Mouse (Mus musculus) limb, embryonic 14.5 days (tissue): ENCODE results near the gene Bcap29. TPM values are rescaled to one million over a fixed set of nuclear protein-coding genes. Genes with fewer than 3 reads are reported as not detected.
"Not testable (repeated sequence)": the region's sequence is repeated elsewhere in the genome, so short reads cannot be mapped to it uniquely, and the experiment has no call there.

ENCODE experiments used
- ATAC-seq: fragments of 200-750 bp; cut with Nextera tagmentation; 2 replicates; pipeline ENCODE4 v1.8.0; 2017; ENCODE audit warnings: low read depth, moderate number of reproducible peaks, moderate TSS enrichment; ENCODE audit not compliant: low FRiP score
- DNase-seq: peaks from one replicate; pipeline ENCODE4 v3.0.0-alpha.2; 2015; ENCODE audit warnings: low spot score
- H3K27ac ChIP-seq: fragments of 300-500 bp; sonication (generic); replicated peaks from 2 replicates; pipeline ENCODE4 v1.5.1; 2014; ENCODE audit warnings: low read depth, mild to moderate bottlenecking, low read length, moderate library complexity, mixed read lengths
- H3K27me3 ChIP-seq: fragments of 300-500 bp; sonication (generic); 2 replicates; pipeline ENCODE4 v1.6.1; 2014; ENCODE audit warnings: low read length, mixed read lengths; ENCODE audit not compliant: control insufficient read depth, insufficient read depth
- H3K36me3 ChIP-seq: fragments of 300-500 bp; sonication (generic); 2 replicates; pipeline ENCODE4 v1.6.1; 2014; ENCODE audit warnings: mild to moderate bottlenecking, low read length, moderate library complexity, mixed read lengths; ENCODE audit not compliant: control insufficient read depth, insufficient read depth
- H3K4me1 ChIP-seq: fragments of 300-500 bp; sonication (generic); 2 replicates; pipeline ENCODE4 v1.6.1; 2014; ENCODE audit warnings: antibody characterized with exemption, low read length, mixed read lengths; ENCODE audit not compliant: control insufficient read depth, insufficient read depth
- H3K4me2 ChIP-seq: fragments of 300-500 bp; sonication (generic); replicated peaks from 2 replicates; pipeline ENCODE4 v1.6.1; 2014; ENCODE audit warnings: low read depth, mild to moderate bottlenecking, low read length, moderate library complexity; ENCODE audit not compliant: severe bottlenecking
- H3K4me3 ChIP-seq: fragments of 300-500 bp; sonication (generic); replicated peaks from 2 replicates; pipeline ENCODE4 v1.5.1; 2014; ENCODE audit warnings: low read length
- H3K9ac ChIP-seq: fragments of 300-500 bp; sonication (generic); 2 replicates; pipeline ENCODE4 v1.6.1; 2014; ENCODE audit warnings: mild to moderate bottlenecking, low read depth, low read length, moderate library complexity; ENCODE audit not compliant: severe bottlenecking
- H3K9me3 ChIP-seq: fragments of 300-500 bp; sonication (generic); 2 replicates; pipeline ENCODE4 v1.6.1; 2016; ENCODE audit warnings: low read length; ENCODE audit not compliant: control insufficient read depth
- POLR2A ChIP-seq: fragments of 200-500 bp; IDR thresholded peaks from 2 replicates; pipeline ENCODE4 v1.8.0; 2012; ENCODE audit warnings: inconsistent platforms, mild to moderate bottlenecking, moderate library complexity, borderline replicate concordance; ENCODE audit not compliant: insufficient read depth, insufficient read length; ENCODE audit errors: extremely low read depth
- WGBS: fragments of 180-500 bp; shearing (Covaris S2); extraction: QIAGEN DNeasy Blood & Tissue Kit; methylation state at CpG from one replicate; pipeline ENCODE4 v1.1.7; 2014; 5-methylcytosine and 5-hydroxymethylcytosine counted together
- polyA plus RNA-seq, 2 experiments: library from polyadenylated mRNA; depleted of rRNA in 1 of 2; stranded (reverse) in 1 of 2; unstranded in 1 of 2; fragments of >200 nt; fragmentation: Nextera tagmentation in 1 of 2; extraction: Ambion mirVana in 1 of 2; gene quantifications; 2 replicates each; pipeline versions ENCODE4 v1.2.1 to v1.2.3; 2012 to 2014

Bcap29 gene
- polyA plus RNA-seq, 2 experiments, result 13.5 to 34.0 TPM

GRCm38 (mm10) chr12:31654197-31654964 is 19.9 kb upstream of the Bcap29 start, which contains the start of the genes Dus4l and Cog5:
Gene Dus4l, minus strand, starts transcription at chr12:31654826.
Gene Cog5, plus strand, starts transcription at chr12:31654869.
- Histone ChIP-seq H3K27ac (peak within 1 kb of the TSS; percentile 91), H3K36me3 (peaks cover 3% of the 10 kb centered on the region; the same call in 1 of the 2 replicates), H3K27me3 (no peaks in the 10 kb centered on the region), H3K9me3 (no peaks in the 10 kb centered on the region), H3K9ac (peak within 1 kb of the TSS; percentile 89), H3K4me3 (peak within 1 kb of the TSS; percentile 87), H3K4me1 (peaks cover 4% of the 10 kb centered on the region; the same call in 1 of the 2 replicates), H3K4me2 (peak within 1 kb of the TSS; percentile 65)
- whole genome bisulfite sequencing, result under 1% methylated on average over 47 of the region's 47 CpGs
- peak; percentile 97 for ATAC-seq
- TF ChIP-seq POLR2A, result peak; percentile 60; the same call in 1 of the 2 replicates
- DNase-seq, result peak; percentile 91

- peaks cover 4% of the 10 kb centered on the region; the same call in 1 of the 2 replicates for H3K4me1 ChIP-seq
- H3K27ac ChIP-seq, result no peak overlapping the region
- WGBS, result 80% methylated on average over 5 of the region's 5 CpGs
- peak overlapping the region; percentile 33 for H3K4me2 ChIP-seq
- no peak overlapping the region for H3K9ac ChIP-seq
- DNase-seq, result no peak
- no peak for TF ChIP-seq POLR2A
- no peaks in the 10 kb centered on the region for H3K27me3 ChIP-seq
- H3K9me3 ChIP-seq, result no peaks in the 10 kb centered on the region
- H3K4me3 ChIP-seq, result peak overlapping the region; percentile 87
- ATAC-seq, result no peak
- H3K36me3 ChIP-seq, result peaks cover 8% of the 10 kb centered on the region; the same call in 1 of the 2 replicates
Measured at GRCm38 (mm10) chr12:31653611-31654010, 19.2 kb upstream of the Bcap29 start.

GRCm38 (mm10) chr12:31635240-31635607 is 766 bp upstream of the Bcap29 start:
- Histone ChIP-seq H3K9me3 (no peaks in the 10 kb centered on the region), H3K4me1 (peaks cover 4% of the 10 kb centered on the region; the same call in 1 of the 2 replicates), H3K9ac (no peak overlapping the region), H3K27me3 (no peaks in the 10 kb centered on the region), H3K36me3 (no peaks in the 10 kb centered on the region), H3K4me3 (peak overlapping the region; percentile 61; the same call in 1 of the 2 replicates), H3K27ac (no peak overlapping the region), H3K4me2 (peak overlapping the region; percentile 76; the same call in 1 of the 2 replicates)
- 82% methylated on average over 3 of the region's 3 CpGs for WGBS
- DNase-seq (no peak), ATAC-seq (no peak)
- no peak for TF ChIP-seq POLR2A

GRCm38 (mm10) chr12:31633970-31634342 is 502 bp downstream of the Bcap29 start:
- no peak for TF ChIP-seq POLR2A
- ATAC-seq (peak; percentile 3; the same call in 1 of the 2 replicates), DNase-seq (peak; percentile 18)
- H3K27ac ChIP-seq, result peak overlapping the region; percentile 73
- peak overlapping the region; percentile 88 for H3K9ac ChIP-seq
- 6% methylated on average over 13 of the region's 13 CpGs for WGBS
- peak overlapping the region; percentile 61 for H3K4me3 ChIP-seq
- peak overlapping the region; percentile 76 for H3K4me2 ChIP-seq
- H3K4me1 ChIP-seq, result peaks cover 4% of the 10 kb centered on the region; the same call in 1 of the 2 replicates
- H3K9me3 ChIP-seq, result no peaks in the 10 kb centered on the region
- no peaks in the 10 kb centered on the region for H3K27me3 ChIP-seq
- no peaks in the 10 kb centered on the region for H3K36me3 ChIP-seq

- H3K4me2 ChIP-seq, H3K9me3 ChIP-seq, H3K4me1 ChIP-seq, H3K27me3 ChIP-seq, ATAC-seq, H3K27ac ChIP-seq, H3K9ac ChIP-seq, DNase-seq, H3K4me3 ChIP-seq: not testable (repeated sequence)
- H3K36me3 ChIP-seq, result peaks cover 24% of the 10 kb centered on the region
- WGBS, result 93% methylated on average over 9 of the region's 9 CpGs
Measured at GRCm38 (mm10) chr12:31628396-31628795, 6.1 kb downstream of the Bcap29 start.
